Mouse (Mus musculus): ENCODE results near the gene Gns.
A peak's percentile ranks its signal among the peaks of the same experiment; 100 is the strongest.
"Not testable (repeated sequence)": the region's sequence is repeated elsewhere in the genome, so short reads cannot be mapped to it uniquely, and the experiment has no call there.

The Gns gene

DNA sequence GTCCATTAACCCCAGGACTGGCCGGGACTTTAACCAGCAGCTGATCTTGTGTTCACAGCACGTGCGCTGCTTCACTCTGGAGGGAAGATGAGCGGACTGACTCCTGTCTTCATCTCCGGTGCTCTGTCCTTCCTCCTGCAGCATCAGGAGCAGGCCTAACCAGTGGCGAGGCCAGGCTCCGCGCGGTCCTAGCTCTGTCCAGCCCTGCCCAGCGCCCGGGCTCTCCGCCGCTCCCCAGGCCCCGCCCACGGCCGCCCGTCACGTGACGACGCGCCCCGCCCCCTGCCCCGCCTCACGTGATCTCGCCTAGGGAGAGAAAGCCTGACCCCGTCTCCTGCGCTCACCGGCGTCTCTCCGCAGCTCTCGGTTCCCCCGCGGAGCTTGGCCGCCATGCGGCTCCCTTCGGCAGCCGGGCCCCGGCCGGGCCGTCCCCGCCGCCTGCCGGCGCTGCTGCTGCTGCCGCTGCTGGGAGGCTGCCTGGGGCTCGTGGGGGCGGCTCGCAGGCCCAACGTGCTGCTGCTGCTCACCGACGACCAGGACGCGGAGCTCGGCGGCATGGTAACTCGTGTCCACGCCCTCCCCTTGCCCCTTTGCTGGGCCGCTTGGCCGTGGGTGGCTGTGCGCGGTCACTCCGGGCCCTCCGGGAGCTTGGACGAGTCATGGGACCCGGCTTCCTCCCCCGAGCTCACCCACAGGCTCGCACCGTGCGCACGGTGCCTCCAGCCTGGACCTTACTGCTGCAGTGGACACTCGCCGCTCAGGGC lies at the start of gene Gns:
Gene Gns (plus strand): TSS at position 290 of the 764 bp plus-strand sequence.
- peak; percentile 82 to 91 for DNase-seq (ENCODE audit: low spot score in 2 of 2)

DNA sequence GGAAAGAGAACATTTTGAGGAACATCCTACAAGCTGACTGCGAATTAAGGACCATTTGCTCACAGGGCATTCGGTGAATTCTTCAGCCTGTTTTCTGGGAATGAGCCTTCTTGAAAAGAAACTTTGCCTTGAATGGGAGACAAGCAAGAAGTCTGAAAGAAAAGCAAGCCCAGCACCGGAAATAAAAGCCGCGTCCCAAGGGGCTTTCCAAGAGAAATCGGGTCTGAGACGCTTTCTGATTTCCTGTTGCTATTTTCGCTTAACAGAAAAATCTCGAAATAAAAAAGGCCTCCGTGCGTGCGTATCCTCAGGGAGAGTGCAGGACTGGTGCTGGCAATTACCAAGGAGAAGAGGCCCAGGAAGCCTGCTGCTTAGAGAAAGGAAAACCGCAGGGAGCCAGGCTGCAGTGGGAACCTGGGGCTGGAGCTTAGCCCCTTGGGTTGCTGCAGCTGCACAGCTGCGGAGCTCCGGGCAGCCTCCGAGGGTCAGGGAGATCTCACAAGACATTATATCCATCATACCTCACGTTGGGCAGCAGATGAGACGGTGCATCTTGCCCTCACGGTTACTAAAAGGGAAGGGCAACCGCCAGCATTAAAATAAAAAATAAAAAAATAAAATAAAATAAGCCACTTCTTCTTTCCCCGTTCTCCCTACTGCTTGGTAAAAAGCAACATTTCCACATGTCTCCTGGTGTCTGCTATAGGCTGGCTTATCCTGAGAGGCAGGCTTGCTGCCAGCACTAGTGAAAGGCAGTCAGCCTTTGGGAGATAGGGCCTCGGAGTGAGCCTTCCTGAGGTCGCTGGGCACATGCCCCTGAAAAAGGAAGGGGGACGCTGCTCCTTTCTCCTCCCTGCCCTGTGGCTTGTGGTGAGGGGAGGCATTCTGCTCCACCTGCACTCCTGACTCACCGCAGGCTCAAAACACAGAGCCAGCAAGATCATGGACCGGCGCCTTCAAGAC lies 49.3 kb upstream of the Gns start:
- peak in 1 of 2 experiments; percentile 46 for DNase-seq (ENCODE audit: low spot score in 2 of 2)

DNA sequence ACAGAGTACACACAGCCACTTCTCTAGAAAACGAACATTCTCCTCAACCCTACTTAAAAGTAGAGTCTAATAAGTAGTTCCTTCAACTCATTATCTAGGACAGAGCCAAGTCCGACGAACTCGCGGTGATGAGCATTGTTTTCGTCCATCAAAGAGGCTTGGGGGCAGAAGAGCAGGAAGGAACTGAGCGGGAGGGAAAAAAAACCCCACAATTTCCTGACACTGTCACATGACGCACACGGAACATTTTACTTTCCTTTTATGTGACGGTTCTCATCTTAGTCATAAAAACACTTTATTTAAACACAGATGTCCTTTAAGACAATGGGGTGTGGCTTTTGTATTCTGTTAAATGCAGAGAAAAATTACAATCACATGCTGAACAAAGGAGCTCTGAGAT lies 48.5 kb upstream of the Gns start:
- DNase-seq (ENCODE audit: low spot score in 2 of 2) = no peak

DNA sequence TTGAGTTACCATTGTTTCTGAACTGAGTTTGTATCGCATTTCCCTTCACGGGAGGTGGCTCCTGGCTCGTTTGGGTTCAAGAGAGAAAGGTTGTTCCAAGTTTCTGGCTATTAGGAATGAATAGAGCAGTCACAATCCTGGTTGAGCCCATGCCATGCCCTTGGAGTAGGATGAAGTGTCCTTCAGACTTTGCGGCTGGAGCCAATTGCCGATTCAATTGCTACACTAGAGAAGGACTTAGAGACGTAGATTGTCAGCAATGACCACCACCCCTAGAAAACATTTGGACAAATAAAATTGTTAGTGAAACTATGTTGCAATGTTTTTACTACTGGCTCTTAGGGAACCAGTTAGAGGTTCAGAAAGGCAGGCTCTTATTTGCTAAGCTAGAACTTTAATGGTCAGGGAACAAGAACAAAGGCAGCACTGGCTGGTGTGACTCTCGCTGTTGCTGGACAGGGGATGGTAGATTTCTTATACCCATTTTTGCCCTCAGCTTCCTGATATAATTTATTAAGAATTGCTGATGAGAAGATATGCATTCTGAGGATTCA lies 46.4 kb upstream of the Gns start:
- peak in 1 of 2 experiments; percentile 12 for DNase-seq (ENCODE audit: low spot score in 2 of 2)

DNA sequence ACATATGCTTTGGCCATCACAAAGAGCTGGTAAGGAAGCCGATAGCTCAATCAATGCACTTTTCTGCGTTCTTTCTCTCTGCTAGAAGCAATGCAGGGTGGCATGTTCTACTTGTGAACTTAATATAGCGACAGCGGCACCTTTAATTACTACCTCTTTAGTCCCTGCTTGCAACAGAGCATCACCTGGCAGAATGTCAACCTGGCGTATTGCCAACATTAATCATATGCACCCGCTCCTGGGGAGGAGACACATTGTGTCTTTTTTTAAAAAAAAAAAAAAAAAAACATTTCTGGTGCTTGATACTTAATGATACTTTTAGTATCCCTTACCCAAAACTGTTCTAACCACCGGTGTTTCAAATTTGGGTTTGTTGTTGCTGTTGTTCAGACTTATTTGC lies 41.4 kb upstream of the Gns start:
- no peak for DNase-seq (ENCODE audit: low spot score in 2 of 2)

DNA sequence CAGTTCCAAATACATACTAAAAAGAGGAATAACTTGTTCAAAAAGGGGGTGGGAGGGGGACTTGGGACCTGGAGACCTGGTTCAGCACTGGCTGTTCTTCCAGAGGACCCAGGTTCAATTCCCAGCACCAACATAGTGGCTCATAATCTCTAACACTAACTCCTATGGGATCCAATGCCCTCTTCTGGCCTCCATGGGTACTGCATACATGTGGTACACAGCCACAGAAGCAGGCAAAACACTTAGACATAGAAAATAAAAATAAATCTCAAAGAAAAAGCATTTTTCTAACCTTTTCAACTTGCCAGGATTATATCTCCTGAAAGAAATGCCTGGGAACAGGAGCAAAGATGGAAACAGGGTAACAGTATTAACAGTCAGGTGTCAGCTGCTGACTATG lies 38.7 kb upstream of the Gns start:
- no peak for DNase-seq (ENCODE audit: low spot score in 2 of 2)

DNA sequence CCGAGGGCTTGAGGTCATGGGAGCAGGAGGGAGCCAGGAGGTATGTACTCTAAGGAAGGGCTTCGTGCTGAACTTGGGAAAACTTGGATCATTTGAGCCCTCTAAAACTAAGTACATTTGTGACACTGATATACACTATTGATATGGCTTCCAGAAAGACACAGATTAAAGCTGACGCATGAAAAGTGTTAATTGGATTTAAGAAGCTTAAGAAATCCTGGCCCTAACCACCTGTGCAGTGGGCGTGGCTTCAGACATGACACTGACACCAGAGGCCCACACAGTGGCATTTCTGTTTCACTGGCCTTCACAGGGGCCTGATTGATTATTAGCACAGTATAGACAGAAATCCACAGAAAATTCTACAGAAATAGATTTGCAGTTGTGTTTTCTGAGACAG lies 35.3 kb upstream of the Gns start:
- DNase-seq (ENCODE audit: low spot score in 2 of 2) = no peak

DNA sequence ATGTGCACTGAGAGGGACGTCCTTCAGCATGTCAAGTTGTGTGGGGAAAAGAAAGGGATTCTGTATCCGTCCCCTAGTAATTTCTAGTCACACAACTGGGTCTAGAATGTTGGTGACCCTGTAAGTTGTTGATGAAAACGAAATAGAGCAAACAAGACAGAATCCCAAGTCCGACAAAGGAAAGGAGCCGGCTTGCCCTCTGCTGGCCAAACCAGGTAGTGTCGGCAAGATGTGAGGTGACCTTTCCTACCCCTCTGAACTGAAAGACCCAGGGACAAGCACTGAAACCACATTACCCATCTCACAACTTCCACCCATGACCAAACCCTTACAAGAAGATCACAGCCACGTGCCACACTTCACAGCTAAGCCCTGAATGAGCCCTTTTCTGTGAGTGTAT lies 34.0 kb upstream of the Gns start:
- DNase-seq (ENCODE audit: low spot score in 2 of 2) = no peak

DNA sequence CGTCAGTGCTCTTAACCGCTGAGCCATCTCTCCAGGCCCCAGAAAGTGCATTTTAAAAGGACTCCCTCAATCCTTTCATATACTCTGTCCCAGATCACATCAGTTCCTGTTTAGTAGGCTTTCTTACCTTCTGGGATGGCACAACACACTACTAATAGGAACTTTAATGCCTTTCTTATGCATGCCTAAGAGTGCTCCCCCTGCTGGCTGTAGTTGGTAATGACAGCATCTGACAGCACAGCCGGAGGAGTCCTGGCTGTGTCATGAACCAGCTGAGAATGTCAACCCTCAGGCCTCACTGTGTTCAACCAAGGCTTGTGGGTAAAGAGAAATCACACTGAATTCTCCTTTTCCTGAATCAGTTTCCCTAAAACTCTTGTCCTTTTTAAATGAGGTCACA lies 30.3 kb upstream of the Gns start:
- DNase-seq (ENCODE audit: low spot score in 2 of 2) = no peak

DNA sequence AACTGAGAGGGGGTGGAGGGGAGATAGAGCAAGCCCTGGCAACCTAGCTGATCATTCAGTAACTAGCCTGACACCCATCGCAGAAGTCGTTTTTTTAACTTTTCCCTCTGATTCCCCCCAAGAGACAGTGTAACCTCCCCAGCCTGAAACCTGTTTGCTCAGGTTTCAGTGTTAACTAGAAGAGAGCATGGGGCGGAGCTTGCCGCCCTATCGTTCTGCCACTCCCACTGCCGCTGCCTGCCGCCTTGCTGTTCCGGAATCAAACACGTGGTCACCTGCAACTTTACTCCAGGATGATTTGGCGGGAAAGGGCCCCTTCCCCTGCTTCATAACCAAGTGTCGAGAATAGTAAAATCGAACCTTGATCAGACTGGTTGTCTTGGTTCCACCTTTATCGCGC lies 28.4 kb upstream of the Gns start:
- DNase-seq (ENCODE audit: low spot score in 2 of 2) = not testable (repeated sequence)

DNA sequence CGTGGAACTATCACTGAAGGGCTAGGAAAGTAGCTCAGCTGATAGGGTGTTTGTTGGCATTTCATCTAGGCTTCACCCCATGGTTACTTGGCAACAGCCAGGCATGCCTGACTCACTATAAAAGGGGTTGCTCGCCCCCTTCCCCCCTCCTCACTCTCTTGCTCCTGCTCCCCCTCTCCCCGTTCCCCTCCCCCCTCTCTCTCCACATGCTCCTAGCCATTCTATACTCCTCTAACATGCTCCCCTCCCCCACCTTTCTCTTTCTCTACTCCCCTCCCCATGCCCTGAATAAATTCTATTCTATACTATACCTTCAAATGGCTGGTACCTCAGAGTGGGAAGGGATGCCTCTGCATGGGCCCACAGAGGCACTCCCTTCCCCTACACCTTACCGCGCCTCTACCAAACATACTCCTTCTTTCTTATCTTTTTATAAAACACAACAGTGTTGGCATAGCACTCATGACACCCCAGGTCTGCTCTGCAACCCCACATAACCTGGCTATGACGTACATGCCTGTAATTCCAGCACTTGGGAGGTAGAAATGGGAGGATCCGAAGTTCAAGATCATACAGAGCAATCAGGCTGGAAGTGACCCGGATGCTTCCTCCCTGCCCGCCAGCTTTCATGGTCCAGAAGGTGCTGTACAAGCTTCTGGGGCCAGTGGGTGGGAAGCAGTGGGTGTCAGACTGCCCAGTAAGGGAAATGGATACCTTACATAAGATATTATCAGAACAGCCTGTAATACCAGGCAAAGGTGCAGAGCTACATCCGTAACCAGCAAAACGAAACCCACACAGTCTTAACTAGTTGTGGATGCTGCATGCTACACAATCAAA lies 23.9 kb upstream of the Gns start:
- no peak for DNase-seq (ENCODE audit: low spot score in 2 of 2)

DNA sequence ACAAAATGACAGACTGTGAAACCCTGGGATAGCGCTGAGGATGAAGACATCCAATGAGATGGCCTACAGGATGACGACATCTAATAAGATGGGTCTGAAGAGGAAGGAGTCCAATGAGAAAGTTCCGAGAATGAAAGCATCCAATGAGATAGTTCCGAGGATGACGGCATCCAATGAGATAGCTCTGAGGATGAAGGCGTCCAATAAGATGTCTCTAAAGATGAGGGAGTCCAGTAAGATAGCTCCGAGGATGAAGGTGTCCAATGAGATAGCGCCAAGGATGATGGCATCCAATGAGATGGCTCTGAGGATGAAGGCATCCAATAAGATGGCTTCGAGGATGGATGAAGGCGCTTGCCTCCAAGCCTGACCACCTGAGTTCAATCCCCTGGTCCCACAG lies 22.6 kb upstream of the Gns start:
- no peak for DNase-seq (ENCODE audit: low spot score in 2 of 2)

DNA sequence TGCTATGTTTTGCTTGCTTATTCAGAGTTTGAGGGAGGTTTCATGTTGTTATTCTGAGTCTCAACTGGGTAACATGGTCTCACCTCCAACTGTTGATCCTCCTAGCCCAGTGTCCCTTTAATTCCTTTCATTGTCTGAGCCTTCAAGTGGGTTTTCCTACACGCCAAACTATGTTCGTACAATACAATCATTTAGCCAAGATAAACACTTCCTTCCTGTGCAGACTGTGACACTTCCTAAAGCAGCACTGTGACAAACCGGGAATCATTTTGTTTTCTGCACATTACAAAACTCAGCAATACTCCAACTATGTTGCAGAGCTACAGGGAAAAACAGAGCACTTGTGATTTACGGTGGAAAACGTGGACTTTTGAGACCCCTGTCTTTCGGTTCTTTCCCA lies 21.0 kb upstream of the Gns start:
- DNase-seq (ENCODE audit: low spot score in 2 of 2) = no peak

DNA sequence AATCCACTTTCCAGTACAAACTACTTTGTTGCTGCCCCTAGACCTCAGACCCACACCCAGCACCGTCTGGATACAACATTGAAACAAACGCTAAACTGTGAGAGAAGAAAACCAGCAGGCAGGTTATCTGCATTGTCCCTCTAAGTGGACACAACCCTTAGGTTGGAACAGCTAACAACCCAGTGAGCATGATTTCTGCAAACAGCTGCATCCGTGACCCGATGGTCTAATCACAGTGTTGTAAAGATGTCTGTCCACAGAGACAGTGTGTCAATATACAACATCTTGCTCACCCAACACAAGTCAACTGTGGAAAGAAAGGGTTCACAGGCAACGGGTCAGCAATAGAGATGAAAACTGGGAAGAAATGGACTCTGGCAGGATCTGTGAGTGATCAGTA lies 15.6 kb upstream of the Gns start:
- no peak for DNase-seq (ENCODE audit: low spot score in 2 of 2)

DNA sequence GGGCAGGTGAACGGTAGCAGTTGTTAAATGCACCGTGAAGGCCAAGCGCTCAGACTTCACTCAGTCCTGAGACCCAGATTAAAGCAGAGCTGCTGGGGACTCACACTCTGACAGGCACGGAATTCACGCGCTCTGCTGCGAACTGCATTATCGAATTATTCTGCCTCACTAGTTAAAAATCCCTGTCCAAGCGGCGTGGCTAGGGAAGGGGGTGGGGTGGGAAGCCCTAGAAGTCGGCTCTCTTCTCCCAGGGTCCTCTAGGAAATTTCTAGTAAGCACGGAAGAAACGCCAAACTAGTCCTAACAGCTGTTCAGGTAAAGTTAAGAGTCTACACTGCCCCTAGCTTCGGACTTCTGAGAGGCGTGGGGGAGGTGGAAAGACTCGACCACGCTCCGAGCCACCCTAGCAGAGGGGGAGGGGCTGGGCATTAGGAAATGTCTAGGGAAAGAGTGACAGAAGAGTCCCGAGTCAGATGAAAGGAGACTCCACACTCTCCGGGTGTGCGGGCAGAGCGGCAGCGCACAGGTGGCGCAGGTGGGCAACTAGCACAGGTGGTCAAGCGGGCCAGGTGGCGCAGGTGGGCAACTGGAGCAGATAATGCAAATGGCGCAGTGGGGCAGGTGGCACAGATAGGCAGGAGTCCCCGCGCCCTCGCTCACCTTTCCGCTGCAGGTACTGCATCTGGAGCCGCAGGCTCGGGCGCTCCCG lies 14.4 kb upstream of the Gns start:
- DNase-seq (ENCODE audit: low spot score in 2 of 2) = no peak

DNA sequence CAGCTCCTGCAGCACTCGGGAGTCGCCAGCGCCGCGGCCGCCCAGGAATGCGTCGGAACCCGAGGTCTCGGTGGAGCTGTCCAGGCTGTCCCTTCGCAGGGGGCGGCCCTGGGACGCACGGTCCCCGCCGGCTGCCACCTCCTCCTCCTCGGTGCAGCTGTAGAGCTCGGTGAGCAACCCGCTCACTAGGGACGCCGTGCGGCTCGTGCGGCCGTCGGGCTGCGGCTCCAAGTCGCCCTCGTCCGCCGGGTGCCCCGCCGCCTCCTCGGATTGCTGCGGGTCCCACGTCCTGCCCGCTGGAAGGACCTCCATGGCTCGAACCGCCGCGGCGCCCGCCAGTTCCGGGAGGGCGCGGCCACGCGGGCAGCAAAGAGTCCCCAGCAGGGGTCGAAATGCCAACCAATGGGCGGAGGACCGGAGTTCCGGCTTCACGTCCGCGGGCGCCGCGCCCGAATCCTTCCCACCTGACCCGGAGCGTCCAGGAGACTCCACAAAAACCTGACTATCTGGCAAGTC lies 13.8 kb upstream of the Gns start, which contains the start of gene Tbc1d30:
Gene Tbc1d30 (minus strand): TSS at position 213 of the 516 bp plus-strand sequence.
- peak; percentile 49 to 64 for DNase-seq (ENCODE audit: low spot score in 2 of 2)

DNA sequence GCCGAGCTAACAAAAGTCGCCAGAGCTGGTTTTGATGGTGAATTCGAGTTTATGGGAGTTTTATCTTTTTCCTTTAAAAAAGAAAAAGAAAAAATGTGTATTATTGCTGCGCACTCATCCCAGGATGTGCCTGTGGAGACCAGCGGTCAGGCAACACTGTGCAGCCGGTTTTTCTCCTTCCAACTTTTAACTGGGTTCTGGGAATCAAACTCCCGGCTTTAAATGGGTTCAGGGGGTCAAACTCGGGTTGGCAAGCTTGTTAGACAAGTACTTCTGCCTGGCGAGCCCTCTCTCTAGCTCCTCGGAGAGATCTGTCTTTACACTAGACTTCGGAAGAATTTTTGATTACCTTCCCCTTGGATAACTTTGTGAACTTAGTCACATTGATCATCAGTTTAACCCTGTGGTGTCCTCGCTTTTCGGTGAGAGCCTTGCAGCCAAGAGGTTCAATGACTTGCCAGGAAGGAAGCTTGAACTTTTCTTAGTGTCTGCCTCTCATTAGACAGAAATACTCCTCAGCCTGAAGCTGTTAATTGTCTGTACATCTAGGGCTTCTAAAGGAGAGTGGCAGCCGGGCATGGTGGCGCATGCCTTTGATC lies 13.1 kb upstream of the Gns start:
- DNase-seq (ENCODE audit: low spot score in 2 of 2) = no peak

DNA sequence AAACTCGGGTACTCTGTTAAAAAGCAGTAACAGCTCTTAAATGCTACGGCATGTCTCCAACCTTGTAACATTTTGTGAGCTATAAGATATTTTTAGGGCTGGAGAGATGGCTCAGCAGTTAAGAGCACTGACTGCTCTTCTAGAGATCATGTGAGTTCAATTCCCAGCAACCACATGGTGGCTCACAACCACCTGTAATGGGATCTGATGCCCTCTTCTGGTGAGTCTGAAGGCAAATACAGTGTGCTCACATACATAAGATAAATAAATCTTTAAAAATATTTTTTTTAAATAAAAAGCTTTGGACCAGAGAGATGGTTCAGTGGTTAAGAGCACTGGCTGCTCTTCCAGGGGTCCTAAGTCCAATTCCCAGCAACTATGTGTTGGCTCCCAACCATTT lies 4.5 kb upstream of the Gns start:
- no peak for DNase-seq (ENCODE audit: low spot score in 2 of 2)

DNA sequence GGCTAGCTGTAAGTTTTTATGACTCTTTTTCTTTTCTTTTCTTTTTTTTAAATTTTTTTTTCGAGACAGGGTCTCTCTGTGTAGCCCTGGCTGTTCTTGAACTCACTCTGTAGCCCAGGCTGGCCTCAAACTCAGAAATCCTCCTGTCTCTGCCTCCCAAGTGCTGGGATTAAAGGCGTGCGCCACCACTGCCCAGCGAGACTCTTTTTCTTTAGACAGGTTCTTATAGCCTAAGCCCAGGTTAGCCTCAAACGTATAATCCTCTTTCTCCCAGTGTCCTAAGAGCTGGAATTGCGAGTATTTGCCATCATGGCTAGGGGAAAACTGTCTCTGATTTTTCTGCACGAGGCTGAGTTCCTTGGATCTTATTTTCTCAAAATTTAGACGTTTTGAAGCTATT lies 1.7 kb upstream of the Gns start:
- DNase-seq (ENCODE audit: low spot score in 2 of 2) = no peak

DNA sequence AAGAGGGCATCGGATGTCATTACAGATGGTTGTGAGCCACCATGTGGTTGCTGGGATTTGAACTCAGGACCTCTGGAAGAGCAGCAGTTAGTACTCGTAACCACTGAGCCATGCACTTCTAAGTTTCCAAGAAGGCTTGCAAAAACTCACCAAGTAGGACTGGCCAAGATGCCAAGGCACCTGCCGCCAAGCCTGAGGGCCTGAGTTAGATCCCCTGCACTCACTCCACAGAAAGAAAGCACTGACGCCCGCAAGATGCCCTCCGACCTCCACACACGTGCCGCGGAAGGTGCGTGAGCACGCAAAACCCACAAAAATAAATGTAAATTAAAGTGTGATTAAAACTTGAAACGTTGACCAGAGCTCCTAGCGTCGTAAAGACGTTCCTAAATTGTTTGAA lies 584 bp upstream of the Gns start:
- no peak for DNase-seq (ENCODE audit: low spot score in 2 of 2)
